Mouse (Mus musculus) thymus, adult 18-20 months (tissue): ENCODE measurements around the gene Dgkg.

Source experiments
- DNase-seq, 2 experiments: peaks; one replicate each; pipeline ENCODE4 v3.0.0; 2022; ENCODE audit warnings: mixed read lengths in 2 of 2

Dgkg gene

DNA sequence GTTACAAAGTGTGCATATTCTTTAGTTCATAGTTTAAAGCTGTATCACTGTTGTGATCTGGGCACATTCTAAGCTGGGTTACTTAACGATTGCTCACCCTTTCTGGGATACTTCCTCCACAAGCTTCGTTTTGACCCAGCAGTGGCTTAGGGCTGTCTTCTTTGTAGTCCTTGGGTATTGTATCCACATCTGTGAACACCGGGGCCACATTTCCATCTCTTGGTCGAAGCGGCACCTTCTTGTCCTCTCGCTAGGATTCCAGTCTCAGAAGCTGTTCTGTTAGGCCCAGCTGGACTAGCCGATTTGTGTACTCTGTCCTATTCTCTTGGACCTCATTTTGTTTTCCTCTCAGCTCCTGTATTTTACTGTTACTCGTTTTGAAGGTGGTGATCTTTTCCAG is 13.6 kb downstream of the Dgkg start:
- no peak for DNase-seq

DNA sequence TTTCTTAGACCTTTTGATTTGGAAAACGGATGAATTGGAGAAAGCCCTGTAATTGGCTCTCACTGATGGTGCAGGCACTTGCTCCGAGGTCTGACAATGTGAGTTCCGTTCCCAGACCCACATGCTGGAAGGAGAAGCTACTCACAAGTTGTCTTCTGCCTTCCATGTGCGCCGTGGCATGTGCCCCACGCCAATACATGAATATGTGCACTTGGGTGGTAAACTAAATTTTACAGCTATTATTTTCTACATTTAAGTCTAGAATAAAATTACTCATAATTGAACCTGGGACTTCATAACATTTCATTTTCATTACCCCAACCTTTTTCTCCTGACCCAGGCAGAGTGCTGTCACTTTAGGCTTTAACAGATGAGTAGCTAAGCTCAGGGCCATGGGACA is 14.1 kb downstream of the Dgkg start:
- DNase-seq: no peak

DNA sequence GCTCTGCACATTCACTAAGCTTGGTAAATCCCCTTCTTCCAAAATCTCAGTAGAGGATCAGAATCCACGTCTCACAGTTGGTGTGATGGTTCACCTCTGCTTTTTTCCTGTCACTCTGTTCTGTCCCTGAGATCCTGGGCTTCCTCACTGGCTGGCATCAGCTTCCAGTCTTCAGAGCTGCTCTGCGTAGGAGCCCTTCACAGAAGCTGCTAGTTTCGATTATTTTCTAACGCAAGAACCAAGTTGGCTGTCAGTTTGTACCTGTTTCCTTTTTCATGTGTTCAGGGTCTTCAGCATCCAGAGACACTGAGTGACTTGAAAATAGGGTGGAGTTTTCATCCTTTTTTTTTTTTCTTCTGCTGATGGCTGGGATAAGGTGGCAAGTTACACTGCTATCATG is 15.0 kb downstream of the Dgkg start:
- no peak for DNase-seq

DNA sequence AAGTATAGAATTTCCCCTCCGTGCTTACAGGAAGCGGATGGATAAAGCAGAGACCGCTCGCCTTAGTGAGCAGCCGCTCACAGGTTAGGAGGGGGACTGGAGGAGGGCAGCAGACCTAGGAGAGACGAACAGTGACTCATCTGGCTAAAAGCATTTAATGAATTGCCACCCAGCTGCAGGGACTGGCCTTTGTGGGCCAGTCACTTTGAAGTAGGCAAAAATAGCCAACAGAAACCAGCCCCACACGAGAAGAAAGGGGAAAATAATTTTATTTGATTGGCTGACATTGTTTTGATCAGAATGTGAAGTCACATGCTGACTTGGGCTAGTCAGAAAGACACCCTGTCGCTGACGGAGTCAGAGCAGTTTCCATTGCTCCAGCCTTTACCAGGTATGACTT is 15.4 kb downstream of the Dgkg start:
- DNase-seq: no peak

DNA sequence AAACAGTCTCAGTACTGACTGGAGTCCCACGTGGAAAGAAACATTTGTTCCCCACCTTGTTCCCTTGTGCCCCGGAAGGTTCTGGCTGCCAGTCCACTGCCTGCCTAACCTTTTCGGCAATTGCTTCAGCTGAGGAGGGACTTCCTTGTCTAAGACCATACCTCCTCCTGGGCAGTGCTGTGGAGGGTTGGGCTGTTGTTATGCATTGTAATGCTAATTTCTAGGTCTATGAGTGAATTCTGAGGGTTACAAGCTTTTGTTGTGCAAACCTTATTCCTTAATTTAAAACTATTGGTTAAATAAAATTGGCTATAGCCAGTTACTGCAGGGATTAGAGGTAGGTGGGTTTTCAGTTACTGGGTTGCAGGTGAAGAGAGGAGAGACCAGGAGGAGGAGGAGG is 19.7 kb downstream of the Dgkg start:
- DNase-seq: no peak

DNA sequence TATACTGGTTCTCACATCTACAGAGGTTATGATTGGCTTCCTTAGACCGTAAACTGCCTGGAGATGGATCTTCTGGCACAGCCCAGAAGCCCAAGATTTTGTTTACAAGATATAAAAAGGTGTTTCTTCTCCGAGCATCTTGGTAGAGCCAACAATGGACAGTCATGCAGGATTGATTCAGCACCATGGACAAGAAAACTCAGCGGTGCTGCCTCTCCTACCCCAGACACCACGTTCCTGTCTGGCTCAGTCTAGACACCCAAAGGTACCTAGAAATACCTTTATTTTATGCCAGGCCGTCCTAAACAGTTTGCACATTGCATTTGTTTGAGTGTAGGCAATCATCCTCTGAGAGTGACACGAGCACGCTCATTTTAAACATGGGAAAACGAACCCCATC is 21.3 kb downstream of the Dgkg start:
- DNase-seq: no peak

DNA sequence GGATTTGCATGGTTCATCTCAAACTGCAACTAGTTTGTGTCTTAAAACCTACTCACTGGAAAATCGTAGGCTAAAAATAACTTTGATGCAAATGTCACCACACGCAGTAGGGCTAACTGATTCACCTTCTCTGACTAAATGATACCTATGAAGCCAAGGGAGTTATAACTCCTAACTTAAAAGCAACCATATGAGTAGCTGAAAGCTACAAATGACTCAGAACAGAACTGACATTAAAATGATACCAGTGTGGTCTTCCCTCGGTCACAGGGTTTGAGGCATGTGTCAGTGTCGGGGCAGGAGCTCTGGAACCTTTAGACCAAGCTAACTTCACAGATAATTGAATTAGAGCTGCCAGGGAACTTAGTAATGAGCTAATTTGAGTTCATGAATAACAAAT is 24.0 kb downstream of the Dgkg start:
- DNase-seq: no peak

DNA sequence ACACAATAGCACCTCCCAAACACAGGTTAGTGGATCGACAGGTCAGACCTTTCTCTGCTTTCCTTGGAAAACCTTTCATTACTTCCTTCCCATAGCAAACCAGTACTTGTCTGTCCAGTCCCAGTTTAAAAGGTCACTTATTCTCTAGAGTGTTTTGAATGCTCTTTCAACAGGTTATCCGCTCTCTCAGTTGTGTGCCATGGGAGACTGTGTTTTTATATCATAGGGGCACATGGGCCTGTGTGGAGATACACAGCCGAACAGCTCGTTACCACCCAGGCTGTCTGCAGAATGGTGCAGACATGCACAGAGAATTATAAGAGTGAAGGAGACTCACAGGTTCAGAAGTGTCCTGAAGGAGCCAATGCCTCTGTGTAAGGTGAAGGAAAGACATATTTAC is 26.7 kb downstream of the Dgkg start:
- DNase-seq: no peak

DNA sequence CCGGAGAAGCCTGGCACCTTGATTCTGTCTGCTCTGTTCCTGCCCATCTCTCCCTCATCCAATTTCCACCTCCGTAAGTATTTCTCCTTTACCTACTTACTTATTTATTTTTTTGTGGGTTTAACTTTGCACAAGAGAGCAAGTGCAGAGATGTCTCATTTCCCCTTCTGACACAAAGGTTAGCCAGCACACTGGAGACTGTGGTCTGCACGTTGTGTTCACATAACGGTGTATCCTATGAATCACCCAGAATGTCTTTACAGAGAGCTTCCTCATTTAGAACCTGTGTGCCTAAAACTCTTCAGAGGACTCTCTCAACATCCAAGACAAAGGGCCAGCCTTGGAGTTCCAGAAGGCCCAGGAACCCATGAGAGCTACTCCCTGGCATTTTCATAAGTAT is 27.1 kb downstream of the Dgkg start:
- DNase-seq: no peak

DNA sequence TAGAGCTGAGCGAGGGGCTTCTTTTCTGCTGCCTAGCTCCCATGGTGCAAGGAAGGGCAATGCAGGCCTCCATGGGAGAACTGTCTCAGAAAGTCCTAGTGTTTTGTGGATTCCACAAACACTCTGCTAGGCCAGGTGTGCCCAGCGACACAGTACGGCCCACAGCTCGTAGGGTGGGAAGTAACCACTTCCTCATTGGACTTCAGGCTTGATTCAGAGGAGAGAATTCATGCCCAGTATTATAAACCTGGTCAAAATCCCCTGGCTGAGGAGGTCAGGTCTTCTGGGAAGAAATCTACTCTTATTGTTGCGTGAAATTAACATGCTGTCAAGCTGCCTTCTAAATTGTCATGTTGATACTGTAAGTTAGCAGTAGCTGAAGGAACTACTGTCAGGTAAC is 31.0 kb downstream of the Dgkg start:
- DNase-seq: no peak

DNA sequence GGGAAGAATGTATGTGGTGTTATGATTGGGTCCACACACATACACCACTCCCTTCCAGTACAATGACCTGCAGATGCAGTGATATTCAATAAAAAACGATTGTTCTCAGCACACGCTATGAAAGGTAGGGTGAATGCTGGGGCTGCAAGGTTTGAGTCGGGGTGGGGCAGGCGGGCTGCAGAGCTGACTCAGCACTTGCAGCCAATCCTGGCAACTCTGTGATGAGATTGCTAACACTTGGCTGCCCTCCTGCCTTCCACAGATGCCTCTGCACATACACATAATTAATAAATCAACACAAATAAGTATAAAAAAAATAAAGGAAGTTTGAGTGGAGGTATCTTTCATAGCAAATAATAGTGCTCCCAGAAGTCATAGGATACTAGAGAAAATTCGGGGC is 31.6 kb downstream of the Dgkg start:
- no peak for DNase-seq

DNA sequence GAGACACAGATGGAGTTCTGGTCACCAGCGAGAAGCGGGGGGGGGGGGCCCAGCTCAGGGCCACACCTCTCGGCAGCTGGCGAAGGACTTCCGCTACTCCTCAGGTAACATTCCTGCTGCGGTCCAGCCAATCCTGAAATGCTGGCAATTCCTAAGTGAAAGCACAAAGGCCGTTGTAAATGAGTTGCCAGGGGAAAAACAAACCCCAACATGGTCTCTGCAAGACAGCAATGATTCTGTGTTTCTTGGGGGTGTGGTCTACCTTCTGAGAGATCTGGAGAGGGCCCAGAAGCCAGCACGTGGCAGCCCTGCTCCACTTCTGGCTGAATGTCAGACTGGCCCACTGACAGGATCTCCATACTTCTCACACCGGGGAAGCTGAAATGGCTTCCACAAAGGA is 34.7 kb downstream of the Dgkg start:
- DNase-seq: no peak

DNA sequence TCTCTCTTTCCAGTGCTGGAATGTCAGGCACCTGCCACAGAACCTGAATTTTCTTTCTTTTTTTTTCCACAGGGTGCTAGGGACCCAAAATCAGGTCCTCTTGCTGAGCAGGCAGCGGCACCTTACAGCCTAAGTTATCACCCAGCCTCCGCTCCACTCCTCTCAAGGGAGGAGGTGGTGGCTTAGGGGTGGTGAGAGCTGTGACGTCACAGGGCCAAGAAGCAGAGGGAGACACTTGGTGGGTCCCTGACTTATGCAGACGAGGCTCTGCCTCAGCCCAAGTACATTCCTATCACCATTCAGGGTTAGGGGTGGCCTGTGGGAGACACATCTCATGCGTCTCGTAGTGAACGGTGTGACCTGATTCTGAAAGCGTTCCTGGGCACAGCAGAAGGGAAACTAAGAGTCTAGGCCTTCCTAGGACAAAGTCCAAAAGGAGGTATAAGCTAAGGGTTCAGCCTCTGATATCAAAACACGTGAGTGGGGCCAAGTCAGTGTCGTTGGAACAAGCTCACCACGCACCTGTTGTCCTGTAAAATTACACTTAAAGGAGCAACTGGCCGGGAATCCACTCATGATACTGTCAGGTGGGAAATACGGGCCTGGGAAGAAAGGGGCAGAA is 35.6 kb downstream of the Dgkg start:
- DNase-seq: no peak

DNA sequence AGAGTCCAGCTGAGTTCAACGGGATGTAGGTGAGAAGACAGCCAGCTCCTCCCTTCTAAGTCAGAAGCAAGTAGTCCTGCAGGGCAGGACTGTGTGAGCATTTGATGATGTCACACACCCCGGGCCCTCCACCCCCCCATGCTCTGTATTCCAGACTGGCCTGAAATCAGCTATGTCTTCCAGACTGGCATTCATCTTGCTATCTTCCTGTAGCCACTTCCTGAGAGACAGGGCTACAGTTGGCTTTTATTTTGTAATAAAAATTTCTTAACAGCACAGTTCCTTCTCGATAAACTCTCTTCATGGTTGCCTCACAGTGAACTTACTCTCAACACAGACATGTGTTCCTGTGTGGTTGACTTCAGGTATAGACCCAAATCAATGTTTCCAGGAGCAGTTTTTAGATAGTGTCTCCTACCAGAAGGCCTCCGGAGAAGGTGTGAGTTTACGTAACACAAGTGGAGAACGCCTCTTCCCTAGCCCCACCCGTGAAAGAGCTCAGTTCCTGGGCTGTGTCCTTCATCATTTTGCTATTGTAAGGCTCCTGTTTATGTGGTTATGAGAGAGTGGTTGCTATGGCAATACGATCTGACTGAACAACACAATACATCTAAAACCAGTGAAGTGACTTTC is 38.5 kb downstream of the Dgkg start:
- no peak for DNase-seq

DNA sequence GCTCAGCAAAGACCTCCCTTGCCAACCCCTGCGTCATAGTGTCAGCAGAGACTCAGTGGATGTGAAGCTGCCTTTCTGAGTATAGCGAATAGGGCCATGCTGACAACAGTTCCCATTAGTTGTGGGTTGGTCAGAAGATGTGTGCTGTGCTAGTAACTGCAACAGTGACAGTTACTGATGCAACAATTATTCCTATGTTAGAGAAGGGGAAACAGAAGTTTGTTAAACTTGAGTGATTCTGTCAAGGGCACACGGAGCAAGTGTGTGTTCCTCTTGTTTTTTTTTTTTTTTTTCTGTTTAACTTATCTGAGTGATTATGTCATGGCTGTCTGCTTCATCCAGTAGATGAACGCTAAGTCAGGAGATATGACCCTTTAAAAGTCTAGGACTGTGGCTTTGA is 41.2 kb downstream of the Dgkg start:
- DNase-seq: no peak

DNA sequence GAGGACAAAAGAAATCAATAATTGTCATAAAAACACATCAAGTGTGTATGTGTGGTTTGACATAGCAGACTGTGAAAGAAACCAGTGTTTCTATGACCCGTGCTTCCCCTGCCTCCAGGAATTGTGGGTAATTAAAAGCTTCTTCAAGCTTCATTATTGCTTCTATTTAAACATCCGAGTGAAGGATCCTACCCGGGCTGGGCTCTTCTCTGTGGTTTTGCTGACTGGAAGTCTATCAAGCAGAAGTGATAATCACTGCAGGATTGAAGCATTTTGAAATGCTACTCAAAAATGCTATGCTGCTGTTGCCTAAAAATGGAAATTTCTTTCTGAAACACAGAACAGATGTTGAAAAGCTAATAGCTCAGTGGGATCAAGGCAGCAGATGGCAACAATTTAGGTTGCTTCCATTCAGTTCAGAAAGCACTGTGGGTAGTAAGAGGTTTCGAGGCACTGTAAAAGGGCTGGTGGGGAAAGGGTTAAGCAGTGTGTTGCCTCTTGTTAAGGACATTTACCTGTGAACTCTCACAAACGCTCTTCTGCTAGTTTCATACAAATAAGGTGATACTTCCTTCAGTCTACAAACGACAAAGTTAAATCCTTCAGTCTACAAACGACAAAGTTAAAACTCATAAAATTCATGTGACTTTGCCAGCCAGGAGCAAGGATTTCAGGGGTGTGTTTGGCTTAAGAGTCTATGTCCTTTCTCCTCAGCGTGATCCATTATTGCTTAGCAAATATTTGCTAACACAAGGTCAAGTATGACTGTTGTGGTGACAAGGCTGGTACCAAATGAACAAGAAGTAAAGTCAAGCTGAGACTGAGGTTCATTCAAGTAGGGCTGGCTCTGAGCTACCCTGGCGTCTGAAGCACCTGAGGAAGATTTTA is 43.6 kb downstream of the Dgkg start:
- no peak for DNase-seq

DNA sequence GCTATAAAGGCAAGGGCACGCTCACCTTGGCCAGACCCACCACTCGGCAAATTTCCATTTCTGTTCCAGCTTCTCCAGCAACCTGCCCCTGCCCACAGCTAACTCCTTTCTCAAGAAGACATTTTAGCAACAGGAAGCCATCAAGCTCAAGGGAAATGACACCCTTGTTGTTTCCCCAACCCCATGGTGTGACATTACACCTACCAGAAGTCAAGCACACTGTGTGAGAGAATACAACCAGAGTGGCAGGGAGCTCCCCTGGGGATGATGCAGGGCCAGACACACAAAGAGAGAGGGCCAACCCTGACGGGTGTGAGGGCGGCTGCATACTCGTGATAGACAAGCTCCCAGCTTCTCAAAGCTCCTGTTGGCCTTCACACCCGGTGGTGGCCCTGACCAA is 49.0 kb downstream of the Dgkg start:
- no peak for DNase-seq

DNA sequence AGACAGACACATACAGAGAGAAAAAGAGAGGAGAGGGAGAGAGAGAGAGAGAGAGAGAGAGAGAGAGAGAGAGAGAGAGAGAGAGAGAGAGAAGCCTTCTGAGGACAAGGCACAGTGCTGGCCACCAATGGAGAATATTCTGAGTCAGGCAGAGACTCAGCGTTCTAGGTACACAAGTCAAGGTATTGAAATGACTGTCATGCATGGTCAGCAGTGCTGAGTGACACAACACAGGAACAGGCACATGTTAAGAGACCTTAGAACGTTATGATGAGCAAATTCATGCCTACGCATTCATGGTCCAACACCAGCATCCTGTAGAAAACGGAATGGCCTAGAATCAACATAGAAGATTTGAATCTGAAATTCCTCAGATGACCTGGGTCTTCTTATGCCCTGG is 50.0 kb downstream of the Dgkg start:
- no peak for DNase-seq

DNA sequence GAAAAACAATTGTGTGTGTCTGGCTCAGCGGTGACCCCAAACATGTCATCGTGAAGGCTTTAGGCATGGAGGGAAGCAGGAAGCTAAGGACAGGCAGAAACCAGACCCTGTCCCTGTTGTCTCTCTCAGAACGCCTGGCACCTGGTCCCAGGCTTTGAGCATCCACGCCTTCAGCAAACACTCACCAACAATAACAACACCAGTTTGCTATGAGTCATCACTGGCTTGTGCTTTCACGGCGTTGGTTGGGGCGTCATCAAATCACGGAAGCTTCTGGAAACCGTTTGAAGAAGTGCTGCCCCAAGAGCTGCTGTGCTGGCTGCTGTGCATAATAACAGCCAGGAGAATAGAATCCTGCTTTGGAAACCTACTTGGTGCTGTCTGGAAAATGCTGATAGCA is 54.6 kb downstream of the Dgkg start:
- no peak for DNase-seq

DNA sequence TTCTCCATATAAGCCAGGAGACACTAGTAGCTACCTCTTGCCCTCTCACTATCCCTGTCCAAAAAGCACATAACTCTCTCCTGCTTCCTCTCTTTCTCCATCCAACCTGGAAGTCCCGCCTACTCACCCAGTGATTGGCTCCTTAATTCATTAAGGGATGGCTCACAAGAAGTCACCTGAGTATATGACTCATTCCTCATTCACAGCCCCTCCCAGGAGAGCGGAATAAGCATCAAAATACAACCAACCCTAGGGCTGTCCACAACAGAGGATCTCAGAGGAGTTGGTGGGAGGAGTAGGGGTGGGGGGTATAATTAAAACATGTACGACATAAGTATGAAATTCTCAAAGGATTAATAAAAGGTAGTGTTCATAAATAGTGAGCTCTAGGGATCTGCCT is 55.3 kb downstream of the Dgkg start:
- no peak for DNase-seq

DNA sequence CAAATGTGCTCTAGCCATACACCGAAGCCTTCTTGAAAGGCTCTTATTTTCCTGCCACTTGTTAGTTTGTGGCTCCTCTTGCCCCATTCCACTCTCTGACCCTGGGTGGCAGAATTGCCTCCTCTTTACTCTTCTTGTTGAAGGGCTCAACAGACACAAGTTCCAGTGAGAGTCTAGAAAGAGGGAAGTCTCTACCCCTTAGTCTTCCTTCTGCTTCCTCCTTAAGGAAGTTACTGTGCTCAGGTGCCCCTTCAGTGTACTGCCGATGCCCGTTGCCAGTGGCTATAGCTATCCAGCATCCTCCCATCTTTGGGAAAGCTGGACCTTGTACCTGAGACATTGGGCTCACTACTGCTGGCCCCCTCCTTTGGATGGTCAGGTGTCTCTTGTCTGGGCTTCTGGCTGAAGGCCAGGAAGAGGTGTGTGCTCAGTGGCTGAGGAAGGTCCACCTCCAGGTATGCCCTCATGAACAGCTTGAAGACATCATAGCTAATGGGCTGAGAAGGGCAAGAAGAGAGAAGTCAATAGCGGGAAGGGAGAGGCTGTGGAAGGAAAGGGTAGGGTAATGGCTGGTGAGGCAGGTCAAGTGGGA is 56.8 kb downstream of the Dgkg start:
- DNase-seq: no peak

DNA sequence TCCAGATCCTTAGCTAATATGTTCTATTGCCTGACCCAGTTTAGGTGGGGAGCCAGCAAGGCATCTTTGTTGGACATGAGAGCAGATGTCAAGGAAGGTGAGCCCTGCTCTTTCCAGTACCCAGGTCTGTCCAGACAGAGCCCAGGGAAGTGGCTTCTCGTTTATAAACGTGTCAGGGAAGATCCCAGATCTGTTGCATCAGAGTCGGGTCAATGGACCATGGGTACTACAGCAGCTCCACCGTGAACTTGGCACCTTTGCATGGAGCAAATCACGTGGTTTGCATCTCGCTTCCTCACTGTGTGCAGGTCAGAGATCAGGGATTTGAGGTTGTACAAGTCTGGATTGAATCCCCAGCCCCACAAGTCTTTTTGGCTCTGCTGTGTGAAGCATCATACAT is 58.3 kb downstream of the Dgkg start:
- DNase-seq: no peak

DNA sequence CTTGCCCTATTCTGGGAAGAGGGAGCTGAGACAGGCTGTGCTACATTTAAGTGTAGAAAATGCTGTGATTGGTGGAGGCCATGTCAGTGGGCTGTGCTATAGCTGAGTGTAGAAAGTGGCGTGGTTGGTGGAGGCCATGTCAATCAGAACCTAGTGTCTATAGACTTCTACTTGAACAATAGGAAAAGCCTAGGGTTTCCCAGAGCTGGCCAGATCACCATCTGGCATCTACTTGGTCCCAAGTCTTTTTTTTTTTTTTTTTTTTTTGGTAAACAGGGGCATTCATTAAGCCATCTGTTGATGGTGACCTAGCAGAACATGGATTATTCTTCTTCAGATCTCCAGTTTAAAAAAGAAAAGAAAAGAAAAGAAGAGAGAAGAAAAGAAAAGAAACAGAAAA is 60.6 kb downstream of the Dgkg start:
- no peak for DNase-seq

DNA sequence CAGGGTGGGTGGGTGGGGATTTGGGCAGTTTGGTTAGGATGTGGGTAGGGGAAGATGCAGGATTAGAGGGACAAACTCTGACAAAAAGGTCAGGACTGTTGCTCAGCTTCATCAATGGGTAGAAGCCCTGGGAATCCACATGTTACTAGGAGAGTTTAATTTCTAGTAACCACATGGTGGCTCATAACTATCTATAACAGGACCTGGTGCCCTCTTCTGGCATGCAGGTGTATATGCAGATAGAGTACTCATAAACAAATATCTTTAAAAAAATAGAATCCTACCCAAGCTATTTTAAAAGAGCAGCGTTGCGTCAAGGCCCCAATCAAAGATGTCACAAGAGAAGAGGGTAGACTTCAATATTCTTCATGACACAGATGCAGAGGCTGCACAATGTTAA is 63.1 kb downstream of the Dgkg start:
- DNase-seq: no peak
